Mouse (Mus musculus): ENCODE results near the gene Pak4.
"Not testable (repeated sequence)": the region's sequence is repeated elsewhere in the genome, so short reads cannot be mapped to it uniquely, and the experiment has no call there.

The Pak4 gene

GRCm38 (mm10) chr7:28597642-28598446 is at the start of gene Pak4, which contains the start of gene Samd4b:
Pak4 (minus strand) TSS chr7:28598185.
Samd4b (minus strand) TSS chr7:28598144.
- DNase-seq: peak; percentile 98

- DNase-seq: no peak
These were observed 49.0 kb upstream of the Pak4 start for GRCm38 (mm10) chr7:28647016-28647415.

GRCm38 (mm10) chr7:28645947-28646475 is 48.0 kb upstream of the Pak4 start:
- no peak for DNase-seq

GRCm38 (mm10) chr7:28645366-28645765 is 47.4 kb upstream of the Pak4 start:
- DNase-seq: no peak

GRCm38 (mm10) chr7:28641546-28641945 is 43.6 kb upstream of the Pak4 start:
- no peak for DNase-seq

GRCm38 (mm10) chr7:28637511-28637910 is 39.5 kb upstream of the Pak4 start:
- DNase-seq: peak; percentile 10

GRCm38 (mm10) chr7:28634128-28634527 is 36.1 kb upstream of the Pak4 start:
- DNase-seq: no peak

GRCm38 (mm10) chr7:28631073-28631472 is 33.1 kb upstream of the Pak4 start, which contains the start of gene Acp7:
Acp7 (minus strand) TSS chr7:28631332.
- no peak for DNase-seq

GRCm38 (mm10) chr7:28624791-28625190 is 26.8 kb upstream of the Pak4 start:
- no peak for DNase-seq

GRCm38 (mm10) chr7:28619098-28619715 is 21.2 kb upstream of the Pak4 start:
- no peak for DNase-seq

- DNase-seq: no peak
These were observed 8.0 kb upstream of the Pak4 start for GRCm38 (mm10) chr7:28605951-28606350.

GRCm38 (mm10) chr7:28603788-28604187 is 5.8 kb upstream of the Pak4 start:
- DNase-seq: not testable (repeated sequence)

GRCm38 (mm10) chr7:28603136-28603535 is 5.2 kb upstream of the Pak4 start:
- DNase-seq: no peak

- DNase-seq: no peak
These were observed 3.7 kb upstream of the Pak4 start for GRCm38 (mm10) chr7:28601668-28602067.

GRCm38 (mm10) chr7:28601029-28601428 is 3.0 kb upstream of the Pak4 start:
- no peak for DNase-seq

- no peak for DNase-seq
These were observed 966 bp upstream of the Pak4 start for GRCm38 (mm10) chr7:28598951-28599350.

GRCm38 (mm10) chr7:28597277-28597570 is 761 bp downstream of the Pak4 start:
- DNase-seq: no peak

GRCm38 (mm10) chr7:28596436-28597276 is 1.3 kb downstream of the Pak4 start:
- DNase-seq: peak; percentile 93

GRCm38 (mm10) chr7:28595751-28596435 is 2.1 kb downstream of the Pak4 start:
- DNase-seq: no peak

GRCm38 (mm10) chr7:28593206-28594111 is 4.5 kb downstream of the Pak4 start:
- peak; percentile 67 for DNase-seq

GRCm38 (mm10) chr7:28591862-28592261 is 6.1 kb downstream of the Pak4 start:
- DNase-seq: no peak

GRCm38 (mm10) chr7:28587644-28588043 is 10.3 kb downstream of the Pak4 start:
- DNase-seq: peak; percentile 82

All from kidney, adult 11 months (tissue).